Mouse (Mus musculus) heart, postnatal 0 days (tissue): Measurements from ENCODE around the gene Pon3. TPM values are rescaled to one million over a fixed set of nuclear protein-coding genes. Genes with fewer than 3 reads are reported as not detected.
"Not testable (repeated sequence)": the region's sequence is repeated elsewhere in the genome, so short reads cannot be mapped to it uniquely, and the experiment has no call there.

Experiments used
- ATAC-seq: fragments of 200-750 bp; cut with Nextera tagmentation; 2 replicates; pipeline ENCODE4 v1.8.0; 2017; ENCODE audit warnings: low read depth, moderate number of reproducible peaks, moderate library complexity; ENCODE audit not compliant: insufficient read depth
- DNase-seq: peaks from one replicate; pipeline ENCODE4 v3.0.0-alpha.2; 2016; ENCODE audit warnings: low spot score
- H3K27ac ChIP-seq: fragments of 300-500 bp; sonication (generic); 2 replicates; pipeline ENCODE4 v1.5.1; 2014; ENCODE audit warnings: low read depth, mild to moderate bottlenecking
- H3K27me3 ChIP-seq: fragments of 300-500 bp; sonication (generic); 2 replicates; pipeline ENCODE4 v1.6.1; 2014; ENCODE audit warnings: low read length, mixed read lengths; ENCODE audit not compliant: control insufficient read depth, insufficient read depth
- H3K36me3 ChIP-seq: fragments of 300-500 bp; sonication (generic); replicated peaks from 2 replicates; pipeline ENCODE4 v1.6.1; 2014; ENCODE audit warnings: low read length, mixed read lengths; ENCODE audit not compliant: control insufficient read depth, insufficient read depth
- H3K4me1 ChIP-seq: fragments of 300-500 bp; sonication (generic); 2 replicates; pipeline ENCODE4 v1.6.1; 2014; ENCODE audit warnings: antibody characterized with exemption; ENCODE audit not compliant: control insufficient read depth, insufficient read depth
- H3K4me2 ChIP-seq: fragments of 300-500 bp; sonication (generic); 2 replicates; pipeline ENCODE4 v1.6.1; 2014; ENCODE audit warnings: low read depth, mild to moderate bottlenecking, low read length, moderate library complexity
- H3K4me3 ChIP-seq: fragments of 300-500 bp; sonication (generic); 2 replicates; pipeline ENCODE4 v1.5.1; 2014; ENCODE audit warnings: low read depth, low read length
- H3K9ac ChIP-seq: fragments of 300-500 bp; sonication (generic); replicated peaks from 2 replicates; pipeline ENCODE4 v1.6.1; 2014; ENCODE audit warnings: low read depth, low read length, mixed read lengths
- H3K9me3 ChIP-seq: fragments of 300-500 bp; sonication (generic); replicated peaks from 2 replicates; pipeline ENCODE4 v1.6.1; 2016; ENCODE audit warnings: low read length; ENCODE audit not compliant: control insufficient read depth
- CTCF ChIP-seq: IDR thresholded peaks from 2 replicates; pipeline ENCODE4 v1.5.1; 2016; ENCODE audit warnings: antibody characterized with exemption, control low read depth, low read depth
- EP300 ChIP-seq: IDR thresholded peaks from 2 replicates; pipeline ENCODE4 v1.6.1; 2016; ENCODE audit warnings: antibody characterized with exemption, low read depth
- WGBS: fragments of 180-500 bp; shearing (Covaris S2); extraction: QIAGEN DNeasy Blood & Tissue Kit; methylation state at CpG from one replicate; pipeline ENCODE4 v1.1.7; 2014; 5-methylcytosine and 5-hydroxymethylcytosine counted together
- polyA plus RNA-seq: library from polyadenylated mRNA; unstranded; fragments of >200 nt; fragmentation: Nextera tagmentation; extraction: Ambion mirVana; gene quantifications from 2 replicates; pipeline ENCODE4 v1.2.1, GENCODE M21; 2015
- total RNA-seq: library from RNA; depleted of rRNA; stranded (reverse); fragments of >200 nt; gene quantifications from 2 replicates; pipeline ENCODE4 v1.2.3, GENCODE M21; 2014; ENCODE audit warnings: low replicate concordance

The Pon3 gene
- total and polyA plus RNA-seq, 2 experiments from 2014 or later, result 50.0 to 51.8 TPM

- H3K36me3 ChIP-seq, result peaks cover 35% of the 10 kb centered on the region
- TF ChIP-seq CTCF, result no peak
- no peak for TF ChIP-seq EP300
- no peaks in the 10 kb centered on the region for H3K9me3 ChIP-seq
- H3K4me2 ChIP-seq, result no peak overlapping the region
- H3K27me3 ChIP-seq, result no peaks in the 10 kb centered on the region
- no peaks in the 10 kb centered on the region for H3K4me1 ChIP-seq
- WGBS, result 93% methylated on average over 4 of the region's 4 CpGs
- H3K27ac ChIP-seq, result no peak overlapping the region
- H3K9ac ChIP-seq, result no peak overlapping the region
- ATAC-seq (no peak), DNase-seq (no peak)
- no peak overlapping the region for H3K4me3 ChIP-seq
Measured at GRCm38 (mm10) chr6:5232022-5232421, 24.1 kb downstream of the Pon3 start.

GRCm38 (mm10) chr6:5230261-5230660 is 25.8 kb downstream of the Pon3 start:
- TF ChIP-seq EP300 (no peak), CTCF (no peak)
- H3K4me3 ChIP-seq, result no peak overlapping the region
- no peak for DNase-seq
- no peaks in the 10 kb centered on the region for H3K4me1 ChIP-seq
- no peaks in the 10 kb centered on the region for H3K9me3 ChIP-seq
- peaks cover 24% of the 10 kb centered on the region for H3K36me3 ChIP-seq
- no peak overlapping the region for H3K9ac ChIP-seq
- no peak for ATAC-seq
- H3K27me3 ChIP-seq, result no peaks in the 10 kb centered on the region
- H3K4me2 ChIP-seq, result no peak overlapping the region
- 70% methylated on average over 5 of the region's 5 CpGs for WGBS
- H3K27ac ChIP-seq, result no peak overlapping the region

- H3K9ac ChIP-seq, DNase-seq, ATAC-seq, H3K27ac ChIP-seq, H3K4me2 ChIP-seq, H3K4me3 ChIP-seq, H3K9me3 ChIP-seq, H3K4me1 ChIP-seq, H3K27me3 ChIP-seq: not testable (repeated sequence)
- WGBS, result 95% methylated on average over 2 of the region's 2 CpGs
- peaks cover 19% of the 10 kb centered on the region for H3K36me3 ChIP-seq
Measured at GRCm38 (mm10) chr6:5223551-5223950, 32.5 kb downstream of the Pon3 start.

GRCm38 (mm10) chr6:5222080-5222479 is 34.0 kb downstream of the Pon3 start:
- no peak overlapping the region for H3K9ac ChIP-seq
- DNase-seq (no peak), ATAC-seq (no peak)
- H3K27ac ChIP-seq, result no peak overlapping the region
- H3K9me3 ChIP-seq, result no peaks in the 10 kb centered on the region
- H3K4me2 ChIP-seq, result no peak overlapping the region
- H3K4me1 ChIP-seq, result no peaks in the 10 kb centered on the region
- H3K4me3 ChIP-seq, result no peak overlapping the region
- H3K27me3 ChIP-seq, result no peaks in the 10 kb centered on the region
- peaks cover 15% of the 10 kb centered on the region for H3K36me3 ChIP-seq
- 82% methylated on average over 3 of the region's 3 CpGs for WGBS
- TF ChIP-seq CTCF (no peak), EP300 (no peak)

GRCm38 (mm10) chr6:5218190-5218589 is 37.9 kb downstream of the Pon3 start:
- H3K4me1 ChIP-seq, result no peaks in the 10 kb centered on the region
- no peak overlapping the region for H3K27ac ChIP-seq
- no peaks in the 10 kb centered on the region for H3K9me3 ChIP-seq
- H3K27me3 ChIP-seq, result no peaks in the 10 kb centered on the region
- no peak overlapping the region for H3K4me2 ChIP-seq
- DNase-seq (no peak), ATAC-seq (no peak)
- WGBS, result 92% methylated on average over 4 of the region's 4 CpGs
- H3K36me3 ChIP-seq, result peaks cover 15% of the 10 kb centered on the region
- H3K9ac ChIP-seq, result no peak overlapping the region
- TF ChIP-seq CTCF (no peak), EP300 (no peak)
- H3K4me3 ChIP-seq, result no peak overlapping the region

GRCm38 (mm10) chr6:5207817-5208216 is 48.3 kb downstream of the Pon3 start:
- 84% methylated on average over 2 of the region's 2 CpGs for WGBS
- H3K9me3 ChIP-seq, result no peaks in the 10 kb centered on the region; the same call in 1 of the 2 replicates
- ATAC-seq (no peak), DNase-seq (no peak)
- H3K9ac ChIP-seq, result no peak overlapping the region
- H3K4me3 ChIP-seq, result no peak overlapping the region
- H3K27ac ChIP-seq, result no peak overlapping the region
- no peaks in the 10 kb centered on the region for H3K4me1 ChIP-seq
- no peaks in the 10 kb centered on the region for H3K36me3 ChIP-seq
- TF ChIP-seq CTCF (no peak), EP300 (no peak)
- no peaks in the 10 kb centered on the region for H3K27me3 ChIP-seq
- H3K4me2 ChIP-seq, result no peak overlapping the region
